Mouse (Mus musculus): ENCODE measurements around the gene Nudt8. TPM values are rescaled to one million over a fixed set of nuclear protein-coding genes. Genes with fewer than 3 reads are reported as not detected.
"Not testable (repeated sequence)": the region's sequence is repeated elsewhere in the genome, so short reads cannot be mapped to it uniquely, and the experiment has no call there.

The Nudt8 gene
- total RNA-seq, 2 experiments from 2014 or later, result 9.7 to 10.5 TPM

GRCm38 (mm10) chr19:4011086-4011485 lies 10.7 kb downstream of the Nudt8 start:
- ATAC-seq (replicated peaks; ENCODE audit: poor library complexity, severe bottlenecking), result no peak

GRCm38 (mm10) chr19:4012432-4013022 lies 12.1 kb downstream of the Nudt8 start, which contains the start of gene Ndufv1:
TSS of gene Ndufv1 (minus strand) at chr19:4012806.
- ATAC-seq (replicated peaks; ENCODE audit: poor library complexity, severe bottlenecking), result peak; percentile 96

- peak; percentile 6; the same call in 1 of the 2 replicates for ATAC-seq (replicated peaks; ENCODE audit: poor library complexity, severe bottlenecking)
Measured at GRCm38 (mm10) chr19:4013066-4013465, 12.7 kb downstream of the Nudt8 start.

- ATAC-seq (replicated peaks; ENCODE audit: poor library complexity, severe bottlenecking), result no peak
Measured at GRCm38 (mm10) chr19:4014802-4015201, 14.4 kb downstream of the Nudt8 start.

- no peak for ATAC-seq (replicated peaks; ENCODE audit: poor library complexity, severe bottlenecking)
Measured at GRCm38 (mm10) chr19:4015635-4016034, 15.3 kb downstream of the Nudt8 start.

GRCm38 (mm10) chr19:4017921-4018587 lies 17.7 kb downstream of the Nudt8 start:
- ATAC-seq (replicated peaks; ENCODE audit: poor library complexity, severe bottlenecking), result no peak

- peak; percentile 90 for ATAC-seq (replicated peaks; ENCODE audit: poor library complexity, severe bottlenecking)
Measured at GRCm38 (mm10) chr19:4018743-4019583, 18.6 kb downstream of the Nudt8 start.

GRCm38 (mm10) chr19:4023185-4023584 lies 22.8 kb downstream of the Nudt8 start:
- ATAC-seq (replicated peaks; ENCODE audit: poor library complexity, severe bottlenecking), result no peak

- no peak for ATAC-seq (replicated peaks; ENCODE audit: poor library complexity, severe bottlenecking)
Measured at GRCm38 (mm10) chr19:4027576-4027975, 27.2 kb downstream of the Nudt8 start.

- no peak for ATAC-seq (replicated peaks; ENCODE audit: poor library complexity, severe bottlenecking)
Measured at GRCm38 (mm10) chr19:4032668-4033067, 32.3 kb downstream of the Nudt8 start.

GRCm38 (mm10) chr19:4033298-4033697 lies 32.9 kb downstream of the Nudt8 start:
- no peak for ATAC-seq (replicated peaks; ENCODE audit: poor library complexity, severe bottlenecking)

- no peak for ATAC-seq (replicated peaks; ENCODE audit: poor library complexity, severe bottlenecking)
Measured at GRCm38 (mm10) chr19:4033742-4034141, 33.4 kb downstream of the Nudt8 start.

- no peak for ATAC-seq (replicated peaks; ENCODE audit: poor library complexity, severe bottlenecking)
Measured at GRCm38 (mm10) chr19:4036327-4037045, 36.1 kb downstream of the Nudt8 start.

GRCm38 (mm10) chr19:4037154-4037787 lies 36.9 kb downstream of the Nudt8 start:
- ATAC-seq (replicated peaks; ENCODE audit: poor library complexity, severe bottlenecking), result not testable (repeated sequence)

GRCm38 (mm10) chr19:4037788-4038232 lies 37.4 kb downstream of the Nudt8 start, which contains the start of gene Gstp1:
TSS of gene Gstp1 (minus strand) at chr19:4037985.
- ATAC-seq (replicated peaks; ENCODE audit: poor library complexity, severe bottlenecking), result peak; percentile 98

- ATAC-seq (replicated peaks; ENCODE audit: poor library complexity, severe bottlenecking), result not testable (repeated sequence)
Measured at GRCm38 (mm10) chr19:4040941-4041340, 40.6 kb downstream of the Nudt8 start.

GRCm38 (mm10) chr19:4041500-4041899 lies 41.1 kb downstream of the Nudt8 start:
- not testable (repeated sequence) for ATAC-seq (replicated peaks; ENCODE audit: poor library complexity, severe bottlenecking)

GRCm38 (mm10) chr19:4042124-4042523 lies 41.7 kb downstream of the Nudt8 start:
- ATAC-seq (replicated peaks; ENCODE audit: poor library complexity, severe bottlenecking), result no peak

GRCm38 (mm10) chr19:4044109-4044508 lies 43.7 kb downstream of the Nudt8 start:
- ATAC-seq (replicated peaks; ENCODE audit: poor library complexity, severe bottlenecking), result not testable (repeated sequence)
